Mouse (Mus musculus): ENCODE results near the gene Etv1. TPM values are rescaled to one million over a fixed set of nuclear protein-coding genes. Genes with fewer than 3 reads are reported as not detected.

Gene Etv1
- total RNA-seq, 2 experiments from 2014 or later: 55.2 to 62.7 TPM

- no peak for DNase-seq (ENCODE audit: low spot score in 2 of 2)
Observed at GRCm38 (mm10) chr12:38906812-38907211, 127.6 kb downstream of the Etv1 start.

GRCm38 (mm10) chr12:38908947-38909346, 129.8 kb downstream of the Etv1 start:
- no peak for DNase-seq (ENCODE audit: low spot score in 2 of 2)
